In the genomic region with DNA sequence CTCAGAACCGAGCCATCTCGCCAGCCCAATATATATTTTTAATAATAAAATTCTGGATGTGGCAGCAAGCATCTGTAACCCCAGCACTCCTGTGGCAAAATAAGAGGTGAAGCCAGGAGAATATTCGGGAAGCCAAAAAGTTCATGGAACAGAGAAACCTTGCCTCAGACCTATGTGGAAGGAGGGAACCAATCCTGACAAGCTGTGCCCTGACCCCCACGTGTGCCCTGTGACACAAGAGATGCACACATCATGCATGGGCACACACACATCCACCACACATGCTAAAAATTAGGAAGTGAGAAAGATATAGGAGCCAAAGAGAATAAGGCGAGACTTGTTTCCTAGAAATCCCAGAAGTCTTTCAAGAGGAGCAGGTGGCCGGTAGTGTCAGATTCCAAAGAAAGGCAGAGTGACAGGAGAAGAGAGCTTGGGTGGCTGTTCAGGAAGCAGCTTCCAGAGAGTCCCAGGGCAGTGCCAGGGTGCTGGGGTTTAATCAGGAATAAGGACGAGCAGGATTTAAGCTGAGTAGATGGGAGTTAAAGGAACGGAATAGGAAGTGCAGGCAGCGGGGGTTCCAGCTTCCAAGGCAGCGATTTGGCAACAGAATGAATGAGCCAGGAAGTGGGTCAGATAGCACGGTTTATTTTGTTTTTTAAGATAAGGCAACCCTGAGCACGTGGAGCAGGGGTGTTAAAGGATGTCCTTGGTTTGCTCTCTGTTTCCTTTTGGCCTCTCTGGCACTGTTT, we compare ENCODE assay signal across 15 mouse cellular contexts. TPM values are rescaled to one million over a fixed set of nuclear protein-coding genes. Genes with fewer than 3 reads are reported as not detected.
DNase-seq lines count a peak whose midpoint lies in the region; ATAC-seq and TF ChIP-seq lines count a peak whose summit lies in the region.
"Had no signal": no experiment of that assay in that cellular context is flagged by ENCODE, and none has a peak within 500 bp of the region (broad histone marks: within the 10 kb centered on the region; RNA-seq: fewer than 3 reads in every experiment).

No protein-coding gene starts in this region.

- H3K9me3 ChIP-seq in heart, embryonic 10.5 days, result no peaks in the 10 kb centered on the region; the same call in 1 of the 2 replicates
- H3K9me3 ChIP-seq in lung, postnatal 0 days (ENCODE audit: low read length), result no peaks in the 10 kb centered on the region

- 28% methylated on average over 12 of the region's 12 CpGs for WGBS in heart, embryonic 10.5 days
- 25% methylated on average over 12 of the region's 12 CpGs for WGBS in lung, postnatal 0 days

- H3K4me3 ChIP-seq in heart, embryonic 10.5 days, result peak overlapping the region; percentile 29
- H3K4me3 ChIP-seq in lung, postnatal 0 days (ENCODE audit: low read depth, low read length), result no peak overlapping the region
- H3K4me3 ChIP-seq: limb, embryonic 13.5 days; midbrain, embryonic 10.5 days had no signal

- intact Hi-C loops in heart, postnatal 36 days (cut with DNase I), result no loop called here

- peak overlapping the region; percentile 96 for H3K27ac ChIP-seq in heart, embryonic 10.5 days
- H3K27ac ChIP-seq in lung, postnatal 0 days (ENCODE audit: low read length), result no peak overlapping the region; the same call in 1 of the 2 replicates
- H3K27ac ChIP-seq: limb, embryonic 13.5 days; midbrain, embryonic 10.5 days had no signal

- TF ChIP-seq EP300 in lung, postnatal 0 days (IDR thresholded peaks at IDR 0.05), result no peak

- ATAC-seq in lung, postnatal 0 days, result no peak
- peak; percentile 81 for ATAC-seq in granulocyte monocyte progenitor cell, adult 5-6 weeks (replicated peaks; ENCODE audit: poor library complexity, severe bottlenecking)
- no peak for ATAC-seq in inflammation-experienced regulatory T-cells, adult 6 months
- ATAC-seq: CD4-positive, CD25-positive, alpha-beta regulatory T cell, adult 4 months had no signal

- H3K4me2 ChIP-seq in lung, postnatal 0 days (replicated peaks; ENCODE audit: low read depth, low read length), result 0 out of 2 replicates have a peak overlapping the region, but pooled peaks have one; percentile 1
- H3K4me2 ChIP-seq: limb, embryonic 13.5 days had no signal

- DNase-seq in heart, embryonic 10.5 days (ENCODE audit: low spot score), result no peak
- DNase-seq in heart, postnatal 36 days, result no peak
- peak; percentile 32 for DNase-seq in lung, postnatal 0 days (ENCODE audit: low spot score)
- DNase-seq in lung, postnatal 14 days, result no peak
- peak; percentile 27 for DNase-seq in lung, postnatal 36 days
- DNase-seq in thymus, postnatal 4 days, result no peak
- DNase-seq: kidney, adult 2 months; right cerebral cortex, adult 18-20 months had no signal

- peaks cover 7% of the 10 kb centered on the region for H3K36me3 ChIP-seq in heart, embryonic 10.5 days
- H3K36me3 ChIP-seq in lung, postnatal 0 days (ENCODE audit: insufficient read depth, low read length), result no peaks in the 10 kb centered on the region
- H3K36me3 ChIP-seq: limb, embryonic 13.5 days; midbrain, embryonic 10.5 days had no signal

- H3K4me1 ChIP-seq in heart, embryonic 10.5 days, result peaks cover 72% of the 10 kb centered on the region
- peaks cover 15% of the 10 kb centered on the region for H3K4me1 ChIP-seq in lung, postnatal 0 days (ENCODE audit: insufficient read depth, low read depth, low read length)
- H3K4me1 ChIP-seq: limb, embryonic 13.5 days had no signal

- H3K9ac ChIP-seq in lung, postnatal 0 days (replicated peaks; ENCODE audit: low read depth), result no peak overlapping the region
- H3K9ac ChIP-seq: limb, embryonic 13.5 days had no signal

- no peaks in the 10 kb centered on the region for H3K27me3 ChIP-seq in heart, embryonic 10.5 days (ENCODE audit: insufficient read depth, poor library complexity, severe bottlenecking)
- no peaks in the 10 kb centered on the region for H3K27me3 ChIP-seq in lung, postnatal 0 days (replicated peaks; ENCODE audit: insufficient read depth, low read length)
- H3K27me3 ChIP-seq: limb, embryonic 13.5 days had no signal

- no peak for TF ChIP-seq CTCF in lung, postnatal 0 days (IDR thresholded peaks at IDR 0.05)

RNA-seq across cellular contexts. Expression of a gene that starts 7.7 kb away (rescaled TPM):
- polyA plus RNA-seq in heart, embryonic 10.5 days (2016; fragmentation: Nextera tagmentation; extraction: Ambion mirVana), result 2,022 and 5,104 TPM in 2 replicates
- total RNA-seq in heart, postnatal 36 days (2021), result 1,000 to 10,000 TPM; 2,242 to 2,437 TPM
- polyA plus RNA-seq in lung, postnatal 0 days (2015; fragmentation: Nextera tagmentation; extraction: Ambion mirVana), result 16.4 and 19.1 TPM in 2 replicates
- not detected in 2 replicates for total RNA-seq in granulocyte monocyte progenitor cell, adult 5-6 weeks (2014; fragmentation: Nextera tagmentation)
- not detected in 2 replicates for total RNA-seq in granulocyte monocyte progenitor cell, adult 5-6 weeks (2017)
- not detected for polyA plus RNA-seq in inflammation-experienced regulatory T-cells, adult 6 months (2017; shearing (Covaris generic))
- total RNA-seq: hematopoietic stem cell, adult 5-6 weeks had no signal
- polyA plus RNA-seq: CD4-positive, CD25-positive, alpha-beta regulatory T cell, adult 4 months had no signal

RNA-seq across cellular contexts. Expression of a gene that starts 13.1 kb away (rescaled TPM):
- polyA plus RNA-seq in heart, embryonic 10.5 days (2016; fragmentation: Nextera tagmentation; extraction: Ambion mirVana), result 73.7 and 88.8 TPM in 2 replicates
- total RNA-seq in heart, postnatal 36 days (2021), result 10 to 100 TPM; 25.6 to 29.3 TPM
- polyA plus RNA-seq in lung, postnatal 0 days (2015; fragmentation: Nextera tagmentation; extraction: Ambion mirVana), result 59.1 and 62.8 TPM in 2 replicates
- total RNA-seq in granulocyte monocyte progenitor cell, adult 5-6 weeks (2014; fragmentation: Nextera tagmentation), result 50.2 and 65.5 TPM in 2 replicates
- total RNA-seq in granulocyte monocyte progenitor cell, adult 5-6 weeks (2017), result 62.7 and 75.3 TPM in 2 replicates
- polyA plus RNA-seq in inflammation-experienced regulatory T-cells, adult 6 months (2017; shearing (Covaris generic)), result 100 to 1,000 TPM; 177 to 182 (median 181) TPM

RNA-seq across cellular contexts. Expression of a gene that starts 25.4 kb away (rescaled TPM):
- not detected in 2 replicates for polyA plus RNA-seq in heart, embryonic 10.5 days (2016; fragmentation: Nextera tagmentation; extraction: Ambion mirVana)
- total RNA-seq in heart, postnatal 36 days (2021), result not detected
- not detected in 2 replicates for polyA plus RNA-seq in lung, postnatal 0 days (2015; fragmentation: Nextera tagmentation; extraction: Ambion mirVana)
- not detected in 2 replicates for total RNA-seq in granulocyte monocyte progenitor cell, adult 5-6 weeks (2014; fragmentation: Nextera tagmentation)
- total RNA-seq in granulocyte monocyte progenitor cell, adult 5-6 weeks (2017), result not detected in 2 replicates
- not detected for polyA plus RNA-seq in inflammation-experienced regulatory T-cells, adult 6 months (2017; shearing (Covaris generic))
- total RNA-seq: hematopoietic stem cell, adult 5-6 weeks; layer of hippocampus, postnatal 10 days had no signal
- polyA plus RNA-seq: CD4-positive, CD25-positive, alpha-beta regulatory T cell, adult 4 months; kidney, adult 2 months; limb, embryonic 13.5 days; midbrain, embryonic 10.5 days had no signal

RNA-seq across cellular contexts. Expression of a gene that starts 35.4 kb away (rescaled TPM):
- polyA plus RNA-seq in heart, embryonic 10.5 days (2016; fragmentation: Nextera tagmentation; extraction: Ambion mirVana), result 2,034 and 3,157 TPM in 2 replicates
- over 10,000 TPM; 23,066 to 24,862 TPM for total RNA-seq in heart, postnatal 36 days (2021)
- 61.0 and 79.5 TPM in 2 replicates for polyA plus RNA-seq in lung, postnatal 0 days (2015; fragmentation: Nextera tagmentation; extraction: Ambion mirVana)
- total RNA-seq in granulocyte monocyte progenitor cell, adult 5-6 weeks (2014; fragmentation: Nextera tagmentation), result not detected in 2 replicates
- total RNA-seq in granulocyte monocyte progenitor cell, adult 5-6 weeks (2017), result not detected in 2 replicates
- polyA plus RNA-seq in inflammation-experienced regulatory T-cells, adult 6 months (2017; shearing (Covaris generic)), result not detected
- total RNA-seq: hematopoietic stem cell, adult 5-6 weeks had no signal
- polyA plus RNA-seq: CD4-positive, CD25-positive, alpha-beta regulatory T cell, adult 4 months had no signal

Comparison
In these comparisons a context has a peak if more than half of its experiments do, and no peak if none do; other contexts are left out.
1. DNase-seq: peak in lung, postnatal 0 days (single experiment) and lung, postnatal 36 days (single experiment); none in heart, embryonic 10.5 days (single experiment), heart, postnatal 36 days (0 of 2), lung, postnatal 14 days (single experiment) and thymus, postnatal 4 days (single experiment).
2. RNA of a gene that starts 7.7 kb away (polyA plus RNA-seq): 2,022 to 5,104 TPM in heart, embryonic 10.5 days; 16.4 to 19.1 TPM in lung, postnatal 0 days and not detected in inflammation-experienced regulatory T-cells, adult 6 months; every median in the first group is over 100 times any median in the second.